Mouse (Mus musculus) cortical plate, adult 2 months (tissue): ENCODE data around the gene Rplp2. TPM values are rescaled to one million over a fixed set of nuclear protein-coding genes. Genes with fewer than 3 reads are reported as not detected.
A peak's percentile ranks its signal among the peaks of the same experiment; 100 is the strongest.

Experiments used
- H3K27ac ChIP-seq: fragments of 200-500 bp; 2 replicates; pipeline ENCODE4 v1.5.1; 2012; ENCODE audit warnings: low read length, control low read depth, inconsistent platforms; ENCODE audit not compliant: insufficient read depth
- H3K4me1 ChIP-seq: fragments of 200-500 bp; 2 replicates; pipeline ENCODE4 v1.6.1; 2011; ENCODE audit warnings: low read length; ENCODE audit not compliant: control insufficient read depth, insufficient read depth
- H3K4me3 ChIP-seq: fragments of 200-500 bp; 2 replicates; pipeline ENCODE4 v1.5.1; 2011; ENCODE audit warnings: mild to moderate bottlenecking, low read length, control low read depth; ENCODE audit not compliant: insufficient read depth
- CTCF ChIP-seq: fragments of 200-500 bp; IDR thresholded peaks from 2 replicates; pipeline ENCODE4 v1.5.1; 2011; ENCODE audit warnings: mild to moderate bottlenecking, control low read depth, low read length; ENCODE audit not compliant: insufficient read depth; ENCODE audit errors: extremely low read depth
- POLR2A ChIP-seq: fragments of 200-500 bp; IDR thresholded peaks from 2 replicates; pipeline ENCODE4 v1.6.1; 2011; ENCODE audit warnings: mild to moderate bottlenecking, low read length, control low read depth; ENCODE audit not compliant: insufficient read depth; ENCODE audit errors: extremely low read depth
- polyA plus RNA-seq: library from polyadenylated mRNA; depleted of rRNA; stranded (reverse); fragments of >200 nt; gene quantifications from 2 replicates; pipeline ENCODE4 v1.2.3, GENCODE M21; 2012; rRNA removed

Gene Rplp2
- polyA plus RNA-seq, 1 experiment: 611 TPM

DNA sequence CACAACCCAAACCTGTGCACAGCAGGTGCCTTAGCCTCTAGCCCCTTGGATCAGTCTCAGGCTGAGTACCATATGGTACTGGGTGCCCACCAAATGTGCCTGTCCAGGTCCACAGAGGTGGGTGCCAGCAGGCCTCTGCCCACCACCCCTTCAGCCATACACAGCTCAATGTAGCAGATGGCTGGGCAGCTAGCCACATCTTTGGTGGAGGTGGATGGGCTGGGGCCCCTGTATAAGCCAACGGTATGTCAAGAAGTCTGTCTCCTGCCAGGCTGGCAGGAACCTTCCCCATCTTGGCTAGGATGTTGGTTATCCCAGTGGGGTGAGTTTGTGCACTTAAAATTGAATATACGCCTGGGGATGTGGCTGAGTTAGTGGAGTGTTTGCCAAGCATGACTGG is 38.4 kb downstream of the Rplp2 start:
- Histone ChIP-seq H3K4me1 (no peaks in the 10 kb centered on the region), H3K4me3 (no peak overlapping the region), H3K27ac (no peak overlapping the region)
- TF ChIP-seq POLR2A (no peak), CTCF (no peak)

DNA sequence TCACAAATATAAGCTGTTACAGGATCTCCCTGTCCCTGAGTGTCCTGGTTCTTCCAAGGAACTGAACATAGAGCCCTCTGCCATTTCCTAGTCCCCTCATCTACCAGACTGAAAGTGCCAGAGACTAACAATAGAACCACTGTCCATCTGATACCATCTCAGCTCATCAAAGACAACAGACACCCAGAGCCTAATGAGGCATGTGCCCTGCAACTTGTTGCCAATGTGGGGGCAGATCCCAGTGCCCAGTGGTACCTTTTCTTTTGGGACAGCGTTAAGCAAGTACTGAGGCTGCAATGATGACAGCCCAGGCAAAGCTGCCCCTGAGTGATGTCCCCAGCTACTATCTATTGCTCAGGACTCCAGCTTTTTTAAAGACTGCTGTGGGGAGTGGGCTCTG is 39.1 kb downstream of the Rplp2 start:
- H3K4me1 ChIP-seq: no peaks in the 10 kb centered on the region
- TF ChIP-seq CTCF (no peak), POLR2A (no peak)
- no peak overlapping the region for H3K27ac ChIP-seq
- no peak overlapping the region for H3K4me3 ChIP-seq

DNA sequence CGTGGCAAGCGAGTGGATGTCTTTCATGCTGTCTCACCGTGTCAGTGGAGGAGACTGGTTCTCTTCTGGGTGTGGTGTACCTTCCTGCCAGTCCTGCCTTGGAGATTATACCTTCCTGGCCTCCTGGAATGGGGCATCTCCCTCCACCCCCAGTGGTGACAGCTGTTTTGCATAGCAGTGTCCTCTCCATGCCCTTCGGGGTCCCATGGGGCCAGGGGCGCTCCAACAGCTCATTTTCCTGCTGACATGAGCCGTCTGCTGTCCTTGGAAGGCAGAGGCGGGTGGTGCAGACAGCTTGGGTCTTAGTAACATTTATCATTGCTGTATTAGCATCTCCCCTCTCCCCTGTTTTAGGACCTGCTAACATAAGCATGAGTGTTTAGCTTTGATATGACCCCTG is 40.0 kb downstream of the Rplp2 start:
- TF ChIP-seq CTCF (no peak), POLR2A (no peak)

DNA sequence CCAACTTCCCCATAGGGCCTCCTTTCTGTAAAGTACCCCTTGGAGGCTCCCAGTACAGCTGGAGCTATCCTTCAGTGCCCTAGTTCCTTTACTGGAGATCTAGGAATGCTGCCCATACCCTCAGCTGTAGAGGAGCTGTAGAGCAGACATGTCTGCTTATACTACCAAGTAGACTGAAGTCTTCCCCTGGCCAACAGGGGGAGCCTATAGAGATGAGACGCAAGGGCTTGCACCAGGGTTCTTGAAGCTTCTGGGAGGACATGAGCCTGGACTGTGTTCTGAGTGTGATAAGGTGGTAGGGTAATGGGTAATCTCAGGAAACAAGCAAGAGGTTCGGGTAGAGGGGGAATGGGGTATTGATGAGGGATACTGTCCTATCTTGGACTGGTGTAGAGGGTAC is 44.0 kb downstream of the Rplp2 start:
- Histone ChIP-seq H3K27ac (no peak overlapping the region), H3K4me1 (no peaks in the 10 kb centered on the region)

More for the DNA sequence above, 40.0 kb downstream of the Rplp2 start:
- no peak overlapping the region for H3K4me3 ChIP-seq
- H3K4me1 ChIP-seq: no peaks in the 10 kb centered on the region
- no peak overlapping the region for H3K27ac ChIP-seq

DNA sequence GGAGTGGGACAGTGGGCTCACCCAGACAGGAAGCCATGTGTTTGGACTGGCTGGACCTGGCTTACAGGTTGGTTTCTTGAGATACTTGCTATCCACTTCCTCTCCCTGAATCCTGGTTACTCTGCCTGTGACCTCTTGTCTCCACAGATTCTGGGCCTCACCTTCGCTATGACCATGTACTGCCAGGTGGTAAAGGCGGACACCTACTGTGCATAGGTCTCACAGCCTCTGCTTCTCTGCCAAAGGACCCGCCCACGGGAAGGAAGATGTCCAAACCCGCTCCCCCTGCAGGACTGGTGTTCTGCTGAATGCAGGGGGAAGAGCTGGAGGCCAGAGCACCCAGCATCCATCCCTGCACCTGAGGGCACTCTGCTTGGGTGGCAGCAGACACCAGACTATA is 45.6 kb downstream of the Rplp2 start:
- H3K4me3 ChIP-seq: no peak overlapping the region
- TF ChIP-seq CTCF: no peak
- TF ChIP-seq POLR2A: no peak
- H3K27ac ChIP-seq: no peak overlapping the region
- H3K4me1 ChIP-seq: no peaks in the 10 kb centered on the region

More for the DNA sequence above, 44.0 kb downstream of the Rplp2 start:
- TF ChIP-seq POLR2A: no peak
- peak; percentile 21; the same call in 1 of the 2 replicates for TF ChIP-seq CTCF
- H3K4me3 ChIP-seq: no peak overlapping the region

DNA sequence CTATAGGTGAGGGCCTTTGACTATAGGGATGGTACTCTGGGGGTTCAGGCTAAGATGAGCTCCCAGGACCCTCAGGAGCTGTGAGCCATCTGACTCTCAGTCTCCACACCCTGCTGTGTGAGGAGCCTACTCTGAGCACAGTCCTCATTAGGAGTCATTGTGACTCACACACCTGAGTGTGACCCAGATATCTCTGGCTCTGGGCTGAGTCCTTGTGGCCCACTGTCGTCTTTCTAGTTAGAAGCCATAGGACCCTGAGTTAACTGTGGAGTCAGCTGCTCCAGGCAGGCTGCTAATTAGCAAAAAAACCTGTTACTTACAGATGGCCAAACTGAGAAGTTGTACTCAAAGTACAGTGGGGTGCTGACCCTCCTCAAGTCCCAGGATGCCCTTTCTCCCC is 46.6 kb downstream of the Rplp2 start:
- no peaks in the 10 kb centered on the region for H3K4me1 ChIP-seq
- H3K4me3 ChIP-seq: no peak overlapping the region
- TF ChIP-seq CTCF (no peak), POLR2A (no peak)
- H3K27ac ChIP-seq: no peak overlapping the region

DNA sequence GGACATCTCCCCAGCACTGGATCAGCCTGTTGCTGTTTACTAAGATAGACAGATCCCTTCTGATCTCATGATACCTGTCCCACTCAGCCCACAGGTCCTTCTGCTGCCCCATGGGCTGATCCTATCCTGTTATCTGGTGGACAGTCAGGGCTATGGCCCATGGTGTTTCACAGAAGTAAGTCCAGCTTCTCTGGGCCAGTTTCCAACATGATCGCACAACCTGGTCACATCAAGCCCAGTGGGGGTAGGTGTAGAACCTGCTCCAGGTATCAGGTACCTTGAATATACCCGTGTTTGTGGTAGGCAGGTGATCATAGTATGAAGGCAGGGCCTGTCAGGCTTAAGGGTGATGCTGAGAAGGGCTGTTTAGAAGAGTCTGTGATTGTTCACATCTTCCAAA is 48.2 kb downstream of the Rplp2 start:
- Histone ChIP-seq H3K4me1 (no peaks in the 10 kb centered on the region), H3K4me3 (no peak overlapping the region), H3K27ac (no peak overlapping the region)
- TF ChIP-seq POLR2A (no peak), CTCF (no peak)

DNA sequence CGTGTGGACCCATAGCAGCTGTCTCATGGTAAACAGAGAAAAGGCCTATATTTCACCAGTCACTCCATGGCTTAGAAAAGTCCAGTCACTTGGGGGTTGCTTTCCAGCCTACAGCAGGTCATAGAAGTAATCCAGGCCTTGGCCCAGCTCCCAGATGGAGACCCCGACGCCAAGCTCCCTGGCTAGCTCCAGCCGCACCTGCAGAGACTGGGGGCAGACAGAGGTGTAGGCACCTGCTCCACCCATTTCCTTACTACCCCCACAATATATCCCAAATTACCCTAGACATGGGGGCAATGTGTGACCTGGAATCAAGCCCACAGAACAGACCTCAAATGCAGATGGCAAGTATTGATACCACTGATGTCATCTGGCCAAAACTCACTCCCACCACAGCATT is 48.8 kb downstream of the Rplp2 start:
- Histone ChIP-seq H3K4me1 (no peaks in the 10 kb centered on the region), H3K27ac (no peak overlapping the region), H3K4me3 (no peak overlapping the region)
- TF ChIP-seq CTCF (no peak), POLR2A (no peak)

DNA sequence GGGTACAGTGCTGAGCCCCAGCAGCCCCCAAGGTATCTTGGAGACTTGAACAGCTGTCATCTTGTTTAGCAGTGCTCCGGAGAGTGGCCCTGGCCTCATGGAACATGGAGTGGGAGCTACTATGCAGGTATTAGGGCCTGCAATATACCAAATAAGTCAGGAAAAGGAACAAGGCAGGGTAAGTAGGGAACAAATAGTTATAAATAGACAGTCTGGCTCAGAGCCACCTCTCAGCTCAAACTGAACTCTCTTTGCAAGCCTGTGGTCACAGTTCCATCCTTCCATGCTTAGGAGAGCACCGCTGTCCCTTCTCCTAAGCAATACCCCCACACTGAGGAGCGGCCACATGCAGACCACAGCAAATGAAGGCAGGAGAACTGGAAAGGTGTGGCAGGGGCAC is 50.4 kb downstream of the Rplp2 start:
- H3K4me3 ChIP-seq: no peak overlapping the region
- H3K4me1 ChIP-seq: no peaks in the 10 kb centered on the region
- H3K27ac ChIP-seq: no peak overlapping the region
- TF ChIP-seq POLR2A: no peak
- TF ChIP-seq CTCF: no peak

Other genes with a start within 250 kb of the Rplp2 start
- 0.17 and 0.27 TPM in 2 replicates for gene Lmntd2, start 233.3 kb upstream of the Rplp2 start, polyA plus RNA-seq
- 1.5 and 2.2 TPM in 2 replicates for gene Rassf7, start 231.5 kb upstream of the Rplp2 start, polyA plus RNA-seq
- 24.3 and 26.0 TPM in 2 replicates for gene Phrf1, start 218.6 kb upstream of the Rplp2 start, polyA plus RNA-seq
- gene Irf7, start 180.9 kb upstream of the Rplp2 start, polyA plus RNA-seq: 6.8 and 7.5 TPM in 2 replicates
- 0.04 TPM in 1 of 2 replicates, not detected in the other for gene Cdhr5, start 170.6 kb upstream of the Rplp2 start, polyA plus RNA-seq
- gene Sct, start 168.2 kb upstream of the Rplp2 start, polyA plus RNA-seq: 0.27 and 0.38 TPM in 2 replicates
- 0.42 and 0.50 TPM in 2 replicates for gene Drd4, start 155.4 kb upstream of the Rplp2 start, polyA plus RNA-seq
- 31.8 and 35.5 TPM in 2 replicates for gene Deaf1, start 119.7 kb upstream of the Rplp2 start, polyA plus RNA-seq
- gene Tmem80, start 119.6 kb upstream of the Rplp2 start, polyA plus RNA-seq: 56.7 and 59.2 TPM in 2 replicates
- 6.7 and 6.8 TPM in 2 replicates for gene Eps8l2, start 108.5 kb upstream of the Rplp2 start, polyA plus RNA-seq
- 182 and 193 TPM in 2 replicates for gene Taldo1, start 55.2 kb upstream of the Rplp2 start, polyA plus RNA-seq
- gene Gatd1, start 33.2 kb upstream of the Rplp2 start, polyA plus RNA-seq: 57.0 and 58.9 TPM in 2 replicates
- gene Cend1, start 17.9 kb upstream of the Rplp2 start, polyA plus RNA-seq: 228 and 231 TPM in 2 replicates
- gene Slc25a22, start 9.5 kb upstream of the Rplp2 start, polyA plus RNA-seq: 242 and 244 TPM in 2 replicates
- gene Pidd1, start 3.3 kb upstream of the Rplp2 start, polyA plus RNA-seq: 2.7 and 2.8 TPM in 2 replicates
- 31.6 and 32.2 TPM in 2 replicates for gene Pnpla2, start 7.8 kb downstream of the Rplp2 start, polyA plus RNA-seq
- gene Cracr2b, start 13.7 kb downstream of the Rplp2 start, polyA plus RNA-seq: 4.8 and 7.4 TPM in 2 replicates
- gene Cd151, start 20.0 kb downstream of the Rplp2 start, polyA plus RNA-seq: 63.5 and 66.0 TPM in 2 replicates
- gene Polr2l, start 27.8 kb downstream of the Rplp2 start, polyA plus RNA-seq: 49.3 and 52.1 TPM in 2 replicates
- gene Tspan4, start 27.9 kb downstream of the Rplp2 start, polyA plus RNA-seq: 32.4 and 33.0 TPM in 2 replicates
- 43.0 and 48.8 TPM in 2 replicates for gene Chid1, start 92.5 kb downstream of the Rplp2 start, polyA plus RNA-seq
- gene Ap2a2, start 114.8 kb downstream of the Rplp2 start, polyA plus RNA-seq: 70.2 and 75.7 TPM in 2 replicates
- gene Muc6, start 207.9 kb downstream of the Rplp2 start, polyA plus RNA-seq: 0.02 TPM in 1 of 2 replicates, not detected in the other
- 0.36 and 0.44 TPM in 2 replicates for gene Muc2, start 243.0 kb downstream of the Rplp2 start, polyA plus RNA-seq